Mouse (Mus musculus) stomach, embryonic 15.5 days (tissue): ENCODE data around the gene Irf2bp1. TPM values are rescaled to one million over a fixed set of nuclear protein-coding genes. Genes with fewer than 3 reads are reported as not detected.

Experiments
- ATAC-seq: fragments of 200-750 bp; cut with Nextera tagmentation; 2 replicates; pipeline ENCODE4 v1.8.0; 2017; ENCODE audit warnings: low read depth, moderate number of reproducible peaks, moderate TSS enrichment; ENCODE audit not compliant: insufficient read depth, low FRiP score
- H3K27ac ChIP-seq: fragments of 300-500 bp; sonication (generic); 2 replicates; pipeline ENCODE4 v1.5.1; 2015; ENCODE audit warnings: mild to moderate bottlenecking, inconsistent platforms
- H3K27me3 ChIP-seq: fragments of 300-500 bp; sonication (generic); replicated peaks from 2 replicates; pipeline ENCODE4 v1.6.1; 2015; ENCODE audit warnings: inconsistent platforms
- H3K36me3 ChIP-seq: fragments of 300-500 bp; sonication (generic); 2 replicates; pipeline ENCODE4 v1.6.1; 2015; ENCODE audit warnings: inconsistent platforms
- H3K4me1 ChIP-seq: fragments of 300-500 bp; sonication (generic); 2 replicates; pipeline ENCODE4 v1.6.1; 2015; ENCODE audit warnings: inconsistent platforms
- H3K4me2 ChIP-seq: fragments of 300-500 bp; sonication (generic); 2 replicates; pipeline ENCODE4 v1.6.1; 2015; ENCODE audit warnings: mild to moderate bottlenecking, inconsistent platforms
- H3K4me3 ChIP-seq: fragments of 300-500 bp; sonication (generic); replicated peaks from 2 replicates; pipeline ENCODE4 v1.5.1; 2015; ENCODE audit warnings: inconsistent platforms
- H3K9ac ChIP-seq: fragments of 300-500 bp; sonication (generic); 2 replicates; pipeline ENCODE4 v1.6.1; 2015; ENCODE audit warnings: inconsistent platforms
- H3K9me3 ChIP-seq: fragments of 300-500 bp; sonication (generic); 2 replicates; pipeline ENCODE4 v1.6.1; 2016; ENCODE audit warnings: inconsistent platforms
- WGBS: fragments of 180-500 bp; shearing (Covaris S2); methylation state at CpG from one replicate; pipeline ENCODE4 v1.1.7; 2015; 5-methylcytosine and 5-hydroxymethylcytosine counted together
- polyA plus RNA-seq: library from polyadenylated mRNA; unstranded; fragments of >200 nt; fragmentation: Nextera tagmentation; extraction: Ambion mirVana; gene quantifications from 2 replicates; pipeline ENCODE4 v1.2.1, GENCODE M21; 2015

The Irf2bp1 gene
- polyA plus RNA-seq, 1 experiment from 2014 or later: 23.5 TPM

GRCm38 (mm10) chr7:19055108-19055507 lies 51.3 kb downstream of the Irf2bp1 start:
- Histone ChIP-seq H3K9me3 (no peaks in the 10 kb centered on the region), H3K36me3 (peaks cover 21% of the 10 kb centered on the region; the same call in 1 of the 2 replicates), H3K27ac (no peak overlapping the region), H3K4me2 (no peak overlapping the region), H3K9ac (no peak overlapping the region), H3K4me3 (no peak overlapping the region), H3K4me1 (0 out of 2 replicates have a peak, but pooled peaks cover 5% of the 10 kb centered on the region), H3K27me3 (no peaks in the 10 kb centered on the region)
- 87% methylated on average over 8 of the region's 8 CpGs for WGBS
- ATAC-seq: no peak

Other genes with a start within 250 kb of the Irf2bp1 start
- gene Psg19, start 205.5 kb upstream of the Irf2bp1 start, polyA plus RNA-seq: not detected in 2 replicates
- gene Psg17, start 182.4 kb upstream of the Irf2bp1 start, polyA plus RNA-seq: 0.08 and 0.19 TPM in 2 replicates
- 1.2 and 1.5 TPM in 2 replicates for gene Mill2, start 164.1 kb upstream of the Irf2bp1 start, polyA plus RNA-seq
- 58.2 and 79.2 TPM in 2 replicates for gene Pglyrp1, start 132.7 kb upstream of the Irf2bp1 start, polyA plus RNA-seq
- gene Ccdc61, start 93.6 kb upstream of the Irf2bp1 start, polyA plus RNA-seq: 26.1 and 29.2 TPM in 2 replicates
- gene Nova2, start 78.2 kb upstream of the Irf2bp1 start, polyA plus RNA-seq: 0.63 TPM in 2 replicates
- gene Nanos2, start 16.6 kb upstream of the Irf2bp1 start, polyA plus RNA-seq: not detected in 2 replicates
- gene Mypop, start 12.8 kb upstream of the Irf2bp1 start, polyA plus RNA-seq: 2.8 and 3.7 TPM in 2 replicates
- gene Foxa3, start 19.5 kb downstream of the Irf2bp1 start, polyA plus RNA-seq: 30.2 and 32.7 TPM in 2 replicates
- 28.1 and 32.3 TPM in 2 replicates for gene Sympk, start 20.3 kb downstream of the Irf2bp1 start, polyA plus RNA-seq
- not detected in 2 replicates for gene Rsph6a, start 50.6 kb downstream of the Irf2bp1 start, polyA plus RNA-seq
- 13.7 and 15.1 TPM in 2 replicates for gene Dmwd, start 72.2 kb downstream of the Irf2bp1 start, polyA plus RNA-seq
- 73.9 and 77.2 TPM in 2 replicates for gene Dmpk, start 79.8 kb downstream of the Irf2bp1 start, polyA plus RNA-seq
- gene Six5, start 90.5 kb downstream of the Irf2bp1 start, polyA plus RNA-seq: 10.8 and 12.1 TPM in 2 replicates
- gene Gm4969, start 114.3 kb downstream of the Irf2bp1 start, polyA plus RNA-seq: 2.8 and 3.2 TPM in 2 replicates
- 11.6 and 12.8 TPM in 2 replicates for gene Fbxo46, start 115.8 kb downstream of the Irf2bp1 start, polyA plus RNA-seq
- gene Qpctl, start 145.2 kb downstream of the Irf2bp1 start, polyA plus RNA-seq: 13.5 and 14.7 TPM in 2 replicates
- 131 and 141 TPM in 2 replicates for gene Snrpd2, start 145.7 kb downstream of the Irf2bp1 start, polyA plus RNA-seq
- 2.3 and 2.9 TPM in 2 replicates for gene Gipr, start 162.1 kb downstream of the Irf2bp1 start, polyA plus RNA-seq
- gene Eml2, start 172.4 kb downstream of the Irf2bp1 start, polyA plus RNA-seq: 10.6 and 10.7 TPM in 2 replicates
- 1.5 and 1.6 TPM in 2 replicates for gene Gpr4, start 208.5 kb downstream of the Irf2bp1 start, polyA plus RNA-seq
- 32.3 and 34.5 TPM in 2 replicates for gene Opa3, start 224.3 kb downstream of the Irf2bp1 start, polyA plus RNA-seq